Mouse (Mus musculus): ENCODE measurements around the gene Bpifb4. TPM values are rescaled to one million over a fixed set of nuclear protein-coding genes. Genes with fewer than 3 reads are reported as not detected.
A peak's percentile ranks its signal among the peaks of the same experiment; 100 is the strongest.

Bpifb4 gene
- total and polyA plus RNA-seq, 2 experiments from 2014 or later = not detected

- no peak for TF ChIP-seq CTCF (IDR thresholded peaks at IDR 0.05; ENCODE audit: low read depth)
- no peak for TF ChIP-seq EP300 (IDR thresholded peaks at IDR 0.05; ENCODE audit: low read depth)
- H3K4me2 ChIP-seq (ENCODE audit: low read depth, low read length) = no peak overlapping the region
- H3K36me3 ChIP-seq (replicated peaks; ENCODE audit: control insufficient read depth, insufficient read depth, low read length) = no peaks in the 10 kb centered on the region
- no peak for DNase-seq (ENCODE audit: low spot score)
- no peak overlapping the region for H3K9ac ChIP-seq (replicated peaks; ENCODE audit: low read depth, low read length)
- ATAC-seq (ENCODE audit: insufficient read depth, low read depth) = no peak
- H3K4me1 ChIP-seq (ENCODE audit: control insufficient read depth, insufficient read depth) = no peaks in the 10 kb centered on the region
- no peaks in the 10 kb centered on the region for H3K27me3 ChIP-seq (ENCODE audit: control insufficient read depth, insufficient read depth, low read length)
- H3K4me3 ChIP-seq (ENCODE audit: low read depth, low read length) = no peak overlapping the region
- WGBS = 63% methylated on average over 5 of the region's 5 CpGs
- H3K9me3 ChIP-seq (replicated peaks; ENCODE audit: control insufficient read depth, low read length) = no peaks in the 10 kb centered on the region
- no peak overlapping the region for H3K27ac ChIP-seq (ENCODE audit: low read depth)
Measured at GRCm38 (mm10) chr2:153970221-153970620, 32.2 kb downstream of the Bpifb4 start.

- ATAC-seq (ENCODE audit: insufficient read depth, low read depth) (no peak), DNase-seq (ENCODE audit: low spot score) (no peak)
- WGBS = 52% methylated on average over 5 of the region's 5 CpGs
- Histone ChIP-seq H3K27ac (ENCODE audit: low read depth) (no peak within 1 kb of the TSS), H3K4me2 (ENCODE audit: low read depth, low read length) (no peak within 1 kb of the TSS), H3K27me3 (ENCODE audit: control insufficient read depth, insufficient read depth, low read length) (no peaks in the 10 kb centered on the region), H3K4me1 (ENCODE audit: control insufficient read depth, insufficient read depth) (no peaks in the 10 kb centered on the region), H3K4me3 (ENCODE audit: low read depth, low read length) (no peak within 1 kb of the TSS), H3K36me3 (replicated peaks; ENCODE audit: control insufficient read depth, insufficient read depth, low read length) (no peaks in the 10 kb centered on the region), H3K9me3 (replicated peaks; ENCODE audit: control insufficient read depth, low read length) (no peaks in the 10 kb centered on the region), H3K9ac (replicated peaks; ENCODE audit: low read depth, low read length) (no peak within 1 kb of the TSS)
- no peak for TF ChIP-seq EP300 (IDR thresholded peaks at IDR 0.05; ENCODE audit: low read depth)
- no peak for TF ChIP-seq CTCF (IDR thresholded peaks at IDR 0.05; ENCODE audit: low read depth)
Measured at GRCm38 (mm10) chr2:153974582-153974981, 36.6 kb downstream of the Bpifb4 start, which contains the start of gene Bpifa6. Gene Bpifa6, plus strand, starts transcription at chr2:153974945.

GRCm38 (mm10) chr2:153995770-153996169, 57.8 kb downstream of the Bpifb4 start:
- Histone ChIP-seq H3K9me3 (replicated peaks; ENCODE audit: control insufficient read depth, low read length) (no peaks in the 10 kb centered on the region), H3K36me3 (replicated peaks; ENCODE audit: control insufficient read depth, insufficient read depth, low read length) (no peaks in the 10 kb centered on the region), H3K27me3 (ENCODE audit: control insufficient read depth, insufficient read depth, low read length) (no peaks in the 10 kb centered on the region), H3K27ac (ENCODE audit: low read depth) (no peak overlapping the region), H3K4me3 (ENCODE audit: low read depth, low read length) (no peak overlapping the region), H3K9ac (replicated peaks; ENCODE audit: low read depth, low read length) (no peak overlapping the region), H3K4me1 (ENCODE audit: control insufficient read depth, insufficient read depth) (no peaks in the 10 kb centered on the region), H3K4me2 (ENCODE audit: low read depth, low read length) (no peak overlapping the region)
- TF ChIP-seq CTCF (IDR thresholded peaks at IDR 0.05; ENCODE audit: low read depth) (peak; percentile 92), EP300 (IDR thresholded peaks at IDR 0.05; ENCODE audit: low read depth) (no peak)
- ATAC-seq (ENCODE audit: insufficient read depth, low read depth) (no peak), DNase-seq (ENCODE audit: low spot score) (peak; percentile 46)
- 16% methylated on average over 7 of the region's 7 CpGs for whole genome bisulfite sequencing

- Histone ChIP-seq H3K9me3 (replicated peaks; ENCODE audit: control insufficient read depth, low read length) (no peaks in the 10 kb centered on the region), H3K4me2 (ENCODE audit: low read depth, low read length) (no peak overlapping the region), H3K36me3 (replicated peaks; ENCODE audit: control insufficient read depth, insufficient read depth, low read length) (no peaks in the 10 kb centered on the region), H3K9ac (replicated peaks; ENCODE audit: low read depth, low read length) (no peak overlapping the region), H3K4me1 (ENCODE audit: control insufficient read depth, insufficient read depth) (no peaks in the 10 kb centered on the region), H3K27me3 (ENCODE audit: control insufficient read depth, insufficient read depth, low read length) (no peaks in the 10 kb centered on the region), H3K4me3 (ENCODE audit: low read depth, low read length) (no peak overlapping the region), H3K27ac (ENCODE audit: low read depth) (no peak overlapping the region)
- TF ChIP-seq CTCF (IDR thresholded peaks at IDR 0.05; ENCODE audit: low read depth) = no peak
- no peak for TF ChIP-seq EP300 (IDR thresholded peaks at IDR 0.05; ENCODE audit: low read depth)
- no peak for DNase-seq (ENCODE audit: low spot score)
- WGBS = 63% methylated on average over 3 of the region's 3 CpGs
- ATAC-seq (ENCODE audit: insufficient read depth, low read depth) = no peak
Measured at GRCm38 (mm10) chr2:154000501-154000900, 62.5 kb downstream of the Bpifb4 start.

- DNase-seq (ENCODE audit: low spot score) (no peak), ATAC-seq (ENCODE audit: insufficient read depth, low read depth) (no peak)
- no peak overlapping the region for H3K9ac ChIP-seq (replicated peaks; ENCODE audit: low read depth, low read length)
- H3K27ac ChIP-seq (ENCODE audit: low read depth) = no peak overlapping the region
- H3K4me3 ChIP-seq (ENCODE audit: low read depth, low read length) = no peak overlapping the region
- H3K4me1 ChIP-seq (ENCODE audit: control insufficient read depth, insufficient read depth) = no peaks in the 10 kb centered on the region
- H3K4me2 ChIP-seq (ENCODE audit: low read depth, low read length) = no peak overlapping the region
- H3K27me3 ChIP-seq (ENCODE audit: control insufficient read depth, insufficient read depth, low read length) = no peaks in the 10 kb centered on the region
- H3K36me3 ChIP-seq (replicated peaks; ENCODE audit: control insufficient read depth, insufficient read depth, low read length) = no peaks in the 10 kb centered on the region
- H3K9me3 ChIP-seq (replicated peaks; ENCODE audit: control insufficient read depth, low read length) = no peaks in the 10 kb centered on the region
- no peak for TF ChIP-seq CTCF (IDR thresholded peaks at IDR 0.05; ENCODE audit: low read depth)
- no peak for TF ChIP-seq EP300 (IDR thresholded peaks at IDR 0.05; ENCODE audit: low read depth)
Measured at GRCm38 (mm10) chr2:154001056-154001455, 63.0 kb downstream of the Bpifb4 start.

- no peaks in the 10 kb centered on the region for H3K27me3 ChIP-seq (ENCODE audit: control insufficient read depth, insufficient read depth, low read length)
- H3K27ac ChIP-seq (ENCODE audit: low read depth) = no peak overlapping the region
- no peak overlapping the region for H3K4me2 ChIP-seq (ENCODE audit: low read depth, low read length)
- no peak for DNase-seq (ENCODE audit: low spot score)
- TF ChIP-seq CTCF (IDR thresholded peaks at IDR 0.05; ENCODE audit: low read depth) (no peak), EP300 (IDR thresholded peaks at IDR 0.05; ENCODE audit: low read depth) (no peak)
- no peaks in the 10 kb centered on the region for H3K9me3 ChIP-seq (replicated peaks; ENCODE audit: control insufficient read depth, low read length)
- H3K36me3 ChIP-seq (replicated peaks; ENCODE audit: control insufficient read depth, insufficient read depth, low read length) = no peaks in the 10 kb centered on the region
- WGBS = 46% methylated on average over 1 of the region's 1 CpGs
- H3K4me3 ChIP-seq (ENCODE audit: low read depth, low read length) = no peak overlapping the region
- H3K9ac ChIP-seq (replicated peaks; ENCODE audit: low read depth, low read length) = no peak overlapping the region
- H3K4me1 ChIP-seq (ENCODE audit: control insufficient read depth, insufficient read depth) = no peaks in the 10 kb centered on the region
- no peak for ATAC-seq (ENCODE audit: insufficient read depth, low read depth)
Measured at GRCm38 (mm10) chr2:154004456-154004855, 66.4 kb downstream of the Bpifb4 start.
